Mouse (Mus musculus): Measurements from ENCODE around the gene Sub1.

- no peak for TF ChIP-seq CTCF (IDR thresholded peaks at IDR 0.05)
- no peak for TF ChIP-seq POLR2A (IDR thresholded peaks at IDR 0.05; ENCODE audit: insufficient read depth, low read depth, low read length)
These were observed 9.4 kb upstream of the Sub1 start for GRCm38 (mm10) chr15:12006169-12006568.
